Mouse (Mus musculus): Measurements from ENCODE around the gene Itga2.

DNA sequence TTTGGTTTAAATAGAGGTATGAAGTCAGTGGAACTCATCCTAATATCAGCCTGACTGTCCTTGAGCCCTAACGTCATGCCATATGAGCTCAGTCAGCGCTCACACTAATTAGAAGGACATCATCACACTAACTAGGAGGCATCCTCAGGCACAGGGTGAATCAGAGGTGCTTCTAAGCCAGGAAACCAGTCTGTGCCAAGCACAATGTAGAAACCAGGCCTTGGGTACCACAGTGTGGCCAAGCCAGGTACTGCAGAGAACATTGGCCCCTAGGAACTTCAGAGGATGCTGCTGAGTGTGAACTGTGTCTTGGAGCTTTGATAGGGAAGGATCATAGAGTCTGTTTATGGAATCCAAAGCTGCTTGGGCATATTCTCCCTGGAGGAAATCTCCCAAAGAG lies 32.3 kb upstream of the Itga2 start:
- TF ChIP-seq GATA1 (IDR thresholded peaks at IDR 0.05; ENCODE audit: low read length): no peak
- no peak for TF ChIP-seq TAL1 (IDR thresholded peaks at IDR 0.05; ENCODE audit: low read length)
